Mouse (Mus musculus) liver, embryonic 15.5 days (tissue): ENCODE results near the gene Clec16a. TPM values are rescaled to one million over a fixed set of nuclear protein-coding genes. Genes with fewer than 3 reads are reported as not detected.

Source experiments
- ATAC-seq: fragments of 200-750 bp; cut with Nextera tagmentation; 2 replicates; pipeline ENCODE4 v1.8.0; 2017; ENCODE audit warnings: moderate number of reproducible peaks, mild to moderate bottlenecking, moderate library complexity; ENCODE audit not compliant: insufficient read depth
- H3K27ac ChIP-seq: fragments of 300-500 bp; sonication (generic); replicated peaks from 2 replicates; pipeline ENCODE4 v1.5.1; 2015; ENCODE audit warnings: mild to moderate bottlenecking, inconsistent platforms
- H3K27me3 ChIP-seq: fragments of 300-500 bp; sonication (generic); 2 replicates; pipeline ENCODE4 v1.6.1; 2015; ENCODE audit warnings: mild to moderate bottlenecking, inconsistent platforms
- H3K36me3 ChIP-seq: fragments of 300-500 bp; sonication (generic); replicated peaks from 2 replicates; pipeline ENCODE4 v1.6.1; 2015; ENCODE audit warnings: moderate library complexity, mild to moderate bottlenecking, inconsistent platforms
- H3K4me1 ChIP-seq: fragments of 300-500 bp; sonication (generic); replicated peaks from 2 replicates; pipeline ENCODE4 v1.6.1; 2015; ENCODE audit warnings: inconsistent platforms
- H3K4me2 ChIP-seq: fragments of 300-500 bp; sonication (generic); 2 replicates; pipeline ENCODE4 v1.6.1; 2015; ENCODE audit warnings: moderate library complexity, mild to moderate bottlenecking, inconsistent platforms
- H3K4me3 ChIP-seq: fragments of 300-500 bp; sonication (generic); replicated peaks from 2 replicates; pipeline ENCODE4 v1.5.1; 2015; ENCODE audit warnings: mild to moderate bottlenecking, inconsistent platforms
- H3K9ac ChIP-seq: fragments of 300-500 bp; sonication (generic); 2 replicates; pipeline ENCODE4 v1.6.1; 2015; ENCODE audit warnings: moderate library complexity, mild to moderate bottlenecking, inconsistent platforms
- H3K9me3 ChIP-seq: fragments of 300-500 bp; sonication (generic); replicated peaks from 2 replicates; pipeline ENCODE4 v1.6.1; 2016; ENCODE audit warnings: inconsistent platforms
- WGBS: fragments of 180-500 bp; shearing (Covaris S2); methylation state at CpG from one replicate; pipeline ENCODE4 v1.1.7; 2015; ENCODE audit warnings: mixed read lengths; ENCODE audit not compliant: insufficient replicate concordance; 5-methylcytosine and 5-hydroxymethylcytosine counted together
- polyA plus RNA-seq: library from polyadenylated mRNA; unstranded; fragments of >200 nt; fragmentation: Nextera tagmentation; extraction: Ambion mirVana; gene quantifications from 2 replicates; pipeline ENCODE4 v1.2.1, GENCODE M21; 2015

Gene Clec16a
- polyA plus RNA-seq, 1 experiment from 2014 or later, result 10.9 TPM

- Histone ChIP-seq H3K9ac (no peak overlapping the region), H3K27ac (no peak overlapping the region), H3K4me3 (no peak overlapping the region), H3K4me2 (no peak overlapping the region), H3K27me3 (no peaks in the 10 kb centered on the region), H3K4me1 (peaks cover 11% of the 10 kb centered on the region), H3K9me3 (no peaks in the 10 kb centered on the region), H3K36me3 (no peaks in the 10 kb centered on the region)
- ATAC-seq, result no peak
- 44% methylated on average over 5 of the region's 5 CpGs for WGBS
Measured at GRCm38 (mm10) chr16:10536323-10536722, 8.8 kb upstream of the Clec16a start.

GRCm38 (mm10) chr16:10536961-10537360 is 8.2 kb upstream of the Clec16a start:
- no peaks in the 10 kb centered on the region for H3K9me3 ChIP-seq
- ATAC-seq, result no peak
- peaks cover 18% of the 10 kb centered on the region for H3K4me1 ChIP-seq
- H3K27ac ChIP-seq, result no peak overlapping the region
- H3K36me3 ChIP-seq, result no peaks in the 10 kb centered on the region
- WGBS, result 59% methylated on average over 3 of the region's 3 CpGs
- H3K4me2 ChIP-seq, result no peak overlapping the region
- H3K9ac ChIP-seq, result no peak overlapping the region
- no peaks in the 10 kb centered on the region for H3K27me3 ChIP-seq
- no peak overlapping the region for H3K4me3 ChIP-seq

GRCm38 (mm10) chr16:10540763-10541597 is 4.2 kb upstream of the Clec16a start:
- H3K27ac ChIP-seq, result no peak overlapping the region
- peak overlapping the region; percentile 77; the same call in 1 of the 2 replicates for H3K4me3 ChIP-seq
- 57% methylated on average over 16 of the region's 16 CpGs for WGBS
- H3K36me3 ChIP-seq, result no peaks in the 10 kb centered on the region
- peak overlapping the region; percentile 100 for H3K4me2 ChIP-seq
- peaks cover 37% of the 10 kb centered on the region for H3K4me1 ChIP-seq
- no peaks in the 10 kb centered on the region for H3K9me3 ChIP-seq
- ATAC-seq, result no peak
- peak overlapping the region; percentile 78; the same call in 1 of the 2 replicates for H3K9ac ChIP-seq
- no peaks in the 10 kb centered on the region for H3K27me3 ChIP-seq

- Histone ChIP-seq H3K4me3 (peak overlapping the region; percentile 77; the same call in 1 of the 2 replicates), H3K36me3 (no peaks in the 10 kb centered on the region), H3K4me2 (peak overlapping the region; percentile 100), H3K9me3 (no peaks in the 10 kb centered on the region), H3K27ac (no peak overlapping the region), H3K4me1 (peaks cover 43% of the 10 kb centered on the region), H3K9ac (peak overlapping the region; percentile 78; the same call in 1 of the 2 replicates), H3K27me3 (no peaks in the 10 kb centered on the region)
- ATAC-seq, result no peak
- WGBS, result 36% methylated on average over 7 of the region's 7 CpGs
Measured at GRCm38 (mm10) chr16:10541598-10541930, 3.6 kb upstream of the Clec16a start.

- 12% methylated on average over 22 of the region's 22 CpGs for WGBS
- Histone ChIP-seq H3K4me1 (peaks cover 48% of the 10 kb centered on the region), H3K27me3 (no peaks in the 10 kb centered on the region), H3K4me2 (peak overlapping the region; percentile 100), H3K27ac (peak overlapping the region; percentile 42; the same call in 1 of the 2 replicates), H3K36me3 (no peaks in the 10 kb centered on the region), H3K4me3 (peak overlapping the region; percentile 77), H3K9me3 (no peaks in the 10 kb centered on the region), H3K9ac (peak overlapping the region; percentile 78)
- ATAC-seq, result no peak
Measured at GRCm38 (mm10) chr16:10542266-10542665, 2.9 kb upstream of the Clec16a start.

GRCm38 (mm10) chr16:10542698-10543365 is 2.3 kb upstream of the Clec16a start, which contains the start of gene Dexi:
TSS of gene Dexi (minus strand) at chr16:10543054.
- H3K27ac ChIP-seq, result peak within 1 kb of the TSS; percentile 42
- peak within 1 kb of the TSS; percentile 78 for H3K9ac ChIP-seq
- peak; percentile 92 for ATAC-seq
- H3K4me2 ChIP-seq, result peak within 1 kb of the TSS; percentile 100
- peaks cover 48% of the 10 kb centered on the region for H3K4me1 ChIP-seq
- H3K9me3 ChIP-seq, result no peaks in the 10 kb centered on the region
- peak within 1 kb of the TSS; percentile 77 for H3K4me3 ChIP-seq
- under 1% methylated on average over 61 of the region's 61 CpGs for WGBS
- H3K36me3 ChIP-seq, result no peaks in the 10 kb centered on the region
- H3K27me3 ChIP-seq, result no peaks in the 10 kb centered on the region

- no peak for ATAC-seq
- no peaks in the 10 kb centered on the region for H3K9me3 ChIP-seq
- H3K4me3 ChIP-seq, result no peak overlapping the region
- WGBS, result 56% methylated on average over 3 of the region's 3 CpGs
- H3K27me3 ChIP-seq, result no peaks in the 10 kb centered on the region
- no peak overlapping the region for H3K27ac ChIP-seq
- H3K4me2 ChIP-seq, result no peak overlapping the region
- H3K36me3 ChIP-seq, result no peaks in the 10 kb centered on the region
- peaks cover 31% of the 10 kb centered on the region for H3K4me1 ChIP-seq
- no peak overlapping the region for H3K9ac ChIP-seq
Measured at GRCm38 (mm10) chr16:10546865-10547264, 1.7 kb downstream of the Clec16a start.

- peaks cover 15% of the 10 kb centered on the region for H3K4me1 ChIP-seq
- no peak overlapping the region for H3K4me3 ChIP-seq
- no peaks in the 10 kb centered on the region for H3K27me3 ChIP-seq
- 67% methylated on average over 3 of the region's 3 CpGs for WGBS
- no peaks in the 10 kb centered on the region for H3K36me3 ChIP-seq
- H3K9me3 ChIP-seq, result no peaks in the 10 kb centered on the region
- no peak overlapping the region for H3K9ac ChIP-seq
- no peak overlapping the region for H3K4me2 ChIP-seq
- H3K27ac ChIP-seq, result no peak overlapping the region
- no peak for ATAC-seq
Measured at GRCm38 (mm10) chr16:10548938-10549337, 3.8 kb downstream of the Clec16a start.

- H3K9me3 ChIP-seq, result no peaks in the 10 kb centered on the region
- WGBS, result 65% methylated on average over 2 of the region's 2 CpGs
- no peak for ATAC-seq
- H3K36me3 ChIP-seq, result no peaks in the 10 kb centered on the region
- H3K27me3 ChIP-seq, result no peaks in the 10 kb centered on the region
- peaks cover 15% of the 10 kb centered on the region for H3K4me1 ChIP-seq
- H3K27ac ChIP-seq, result no peak overlapping the region
- H3K4me3 ChIP-seq, result no peak overlapping the region
- H3K9ac ChIP-seq, result no peak overlapping the region
- no peak overlapping the region for H3K4me2 ChIP-seq
Measured at GRCm38 (mm10) chr16:10549600-10549999, 4.5 kb downstream of the Clec16a start.

- no peak overlapping the region for H3K9ac ChIP-seq
- no peaks in the 10 kb centered on the region for H3K27me3 ChIP-seq
- no peak overlapping the region for H3K27ac ChIP-seq
- H3K4me1 ChIP-seq, result peaks cover 4% of the 10 kb centered on the region
- 57% methylated on average over 4 of the region's 4 CpGs for WGBS
- H3K9me3 ChIP-seq, result no peaks in the 10 kb centered on the region
- ATAC-seq, result no peak
- H3K36me3 ChIP-seq, result no peaks in the 10 kb centered on the region
- H3K4me3 ChIP-seq, result no peak overlapping the region
- H3K4me2 ChIP-seq, result no peak overlapping the region
Measured at GRCm38 (mm10) chr16:10551592-10551991, 6.5 kb downstream of the Clec16a start.

- no peak overlapping the region for H3K27ac ChIP-seq
- no peak overlapping the region for H3K4me2 ChIP-seq
- no peak for ATAC-seq
- H3K9ac ChIP-seq, result no peak overlapping the region
- H3K36me3 ChIP-seq, result no peaks in the 10 kb centered on the region
- no peaks in the 10 kb centered on the region for H3K9me3 ChIP-seq
- WGBS, result 27% methylated on average over 2 of the region's 2 CpGs
- no peak overlapping the region for H3K4me3 ChIP-seq
- H3K27me3 ChIP-seq, result no peaks in the 10 kb centered on the region
- no peaks in the 10 kb centered on the region for H3K4me1 ChIP-seq
Measured at GRCm38 (mm10) chr16:10553858-10554257, 8.7 kb downstream of the Clec16a start.
